Mouse (Mus musculus): ENCODE results near the gene Cntnap5b. TPM values are rescaled to one million over a fixed set of nuclear protein-coding genes. Genes with fewer than 3 reads are reported as not detected.

The Cntnap5b gene
- not detected for polyA plus RNA-seq (2017; shearing (Covaris generic))

DNA sequence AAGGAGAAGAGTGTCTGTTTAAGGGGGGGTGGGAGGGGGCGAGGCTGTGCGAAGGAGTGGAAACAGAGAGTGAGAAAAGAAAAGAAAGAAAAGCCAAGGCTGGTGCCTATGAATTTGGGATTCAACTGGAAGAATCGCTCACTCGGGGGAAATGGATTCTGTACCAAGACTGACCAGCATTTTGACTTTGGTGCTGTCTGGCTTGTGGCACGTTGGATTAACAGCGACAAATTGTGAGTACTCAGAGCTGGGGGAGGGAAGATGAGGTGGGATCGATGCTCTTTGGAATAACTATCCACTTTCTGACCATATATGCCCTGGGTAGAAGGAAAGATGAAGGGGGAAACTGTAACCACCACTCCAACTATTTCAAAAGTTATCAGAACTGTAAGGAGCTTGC lies at the start of gene Cntnap5b:
Gene Cntnap5b (plus strand): TSS at position 152 of the 400 bp plus-strand sequence.

